Mouse (Mus musculus): Measurements from ENCODE around the gene Emsy. TPM values are rescaled to one million over a fixed set of nuclear protein-coding genes. Genes with fewer than 3 reads are reported as not detected.

The Emsy gene
- polyA plus RNA-seq, 1 experiment from 2014 or later, result 5.0 TPM

GRCm38 (mm10) chr7:98537210-98537966 lies 119.2 kb downstream of the Emsy start:
- DNase-seq (ENCODE audit: low spot score), result peak; percentile 47
- H3K27me3 ChIP-seq (ENCODE audit: control insufficient read depth, insufficient read depth, low read length), result no peaks in the 10 kb centered on the region
- no peaks in the 10 kb centered on the region for H3K36me3 ChIP-seq (ENCODE audit: control insufficient read depth, insufficient read depth, low read length)
- peak overlapping the region; percentile 82 for H3K27ac ChIP-seq (replicated peaks)
- no peak overlapping the region for H3K4me2 ChIP-seq (replicated peaks; ENCODE audit: low read depth)
- H3K4me3 ChIP-seq (ENCODE audit: low read depth, low read length), result no peak overlapping the region
- H3K4me1 ChIP-seq (replicated peaks; ENCODE audit: control insufficient read depth, insufficient read depth), result peaks cover 4% of the 10 kb centered on the region; the same call in 1 of the 2 replicates
- no peaks in the 10 kb centered on the region for H3K9me3 ChIP-seq (ENCODE audit: control insufficient read depth, low read length)
- TF ChIP-seq EP300 (optimal IDR thresholded peaks at IDR 0.05), result no peak
- TF ChIP-seq CTCF (IDR thresholded peaks at IDR 0.05; ENCODE audit: low read depth), result peak; percentile 28
- 16% methylated on average over 9 of the region's 10 CpGs for WGBS
- H3K9ac ChIP-seq (ENCODE audit: low read length), result no peak overlapping the region
- peak; percentile 61 for ATAC-seq (ENCODE audit: low FRiP score, low TSS enrichment)

Other genes with a start within 250 kb of the Emsy start
- gene Gucy2d, start 216.4 kb downstream of the Emsy start, polyA plus RNA-seq (2015; fragmentation: Nextera tagmentation; extraction: Ambion mirVana), result 0.02 TPM in 1 of 2 replicates, not detected in the other
- gene Lrrc32, start 167.5 kb downstream of the Emsy start, polyA plus RNA-seq (2015; fragmentation: Nextera tagmentation; extraction: Ambion mirVana), result 3.6 and 6.0 TPM in 2 replicates
- gene Thap12, start 46.3 kb upstream of the Emsy start, polyA plus RNA-seq (2015; fragmentation: Nextera tagmentation; extraction: Ambion mirVana), result 29.7 and 33.3 TPM in 2 replicates
- 9.7 and 10.8 TPM in 2 replicates for gene Wnt11, start 178.3 kb upstream of the Emsy start, polyA plus RNA-seq (2015; fragmentation: Nextera tagmentation; extraction: Ambion mirVana)

Measured in stomach, postnatal 0 days (tissue).